Mouse (Mus musculus) frontal cortex, postnatal 36 days (tissue): Measurements from ENCODE around the gene Fbxw2.
A peak's percentile ranks its signal among the peaks of the same experiment; 100 is the strongest.
"Not testable (repeated sequence)": the region's sequence is repeated elsewhere in the genome, so short reads cannot be mapped to it uniquely, and the experiment has no call there.

Source experiments
- DNase-seq, 2 experiments: peaks; one replicate each; pipeline ENCODE4 v3.0.0; 2022; ENCODE audit warnings: low spot score in 2 of 2

Fbxw2 gene

DNA sequence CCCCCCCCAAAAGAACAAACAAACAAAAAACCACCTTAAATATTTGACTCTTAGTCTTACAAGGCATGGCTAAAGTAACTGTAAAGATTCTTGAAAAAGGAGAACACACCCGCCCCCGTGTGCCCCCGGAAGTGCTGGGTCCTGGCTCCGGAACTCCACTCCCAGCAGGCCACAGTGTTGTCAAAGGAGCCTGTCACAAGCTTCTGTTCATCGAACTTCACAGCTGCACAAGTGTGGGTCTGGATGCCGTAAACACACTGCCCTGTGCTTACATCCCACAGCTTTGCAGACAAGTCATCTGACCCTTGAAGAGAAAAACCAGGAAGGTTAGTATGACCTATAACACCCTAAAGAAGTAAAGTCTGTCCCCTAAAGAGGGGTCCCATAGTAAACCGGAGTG lies 13.4 kb downstream of the Fbxw2 start:
- no peak for DNase-seq

DNA sequence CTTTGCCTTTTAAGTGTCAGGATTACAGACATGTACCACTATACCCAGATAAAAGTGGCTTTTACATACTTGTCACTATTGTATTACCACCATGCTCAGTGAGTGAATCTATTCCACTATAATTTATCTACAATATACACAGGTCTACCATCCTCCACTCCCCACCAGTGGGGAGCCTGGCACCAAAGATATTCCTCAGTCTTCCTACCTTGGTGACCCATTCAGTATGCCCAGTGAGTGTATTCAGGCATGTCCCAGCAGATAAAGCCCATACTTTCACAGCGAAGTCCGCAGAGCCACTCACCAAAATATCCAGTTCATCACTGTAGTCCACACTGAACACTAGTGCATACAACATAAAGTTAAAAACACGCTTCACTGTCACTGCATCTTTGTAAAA lies 15.3 kb downstream of the Fbxw2 start:
- no peak for DNase-seq

DNA sequence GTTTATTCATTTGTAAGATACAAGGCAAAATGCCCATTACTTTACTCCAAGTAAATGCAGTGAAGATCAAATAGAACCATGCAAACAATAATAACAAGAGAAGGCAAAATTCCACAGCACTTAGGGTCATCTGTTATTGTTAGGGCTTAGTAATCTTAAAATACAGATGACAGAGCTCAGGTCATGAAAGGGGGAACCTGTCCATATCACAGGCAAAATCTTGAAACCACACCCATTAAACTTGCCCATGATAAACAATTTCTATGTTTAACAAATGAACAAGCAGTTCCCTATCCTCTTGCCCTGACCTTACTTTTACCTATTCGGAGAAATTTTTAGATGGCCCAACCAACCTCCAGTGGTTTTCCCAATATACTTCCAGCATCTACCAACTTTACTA lies 16.5 kb downstream of the Fbxw2 start:
- no peak for DNase-seq

DNA sequence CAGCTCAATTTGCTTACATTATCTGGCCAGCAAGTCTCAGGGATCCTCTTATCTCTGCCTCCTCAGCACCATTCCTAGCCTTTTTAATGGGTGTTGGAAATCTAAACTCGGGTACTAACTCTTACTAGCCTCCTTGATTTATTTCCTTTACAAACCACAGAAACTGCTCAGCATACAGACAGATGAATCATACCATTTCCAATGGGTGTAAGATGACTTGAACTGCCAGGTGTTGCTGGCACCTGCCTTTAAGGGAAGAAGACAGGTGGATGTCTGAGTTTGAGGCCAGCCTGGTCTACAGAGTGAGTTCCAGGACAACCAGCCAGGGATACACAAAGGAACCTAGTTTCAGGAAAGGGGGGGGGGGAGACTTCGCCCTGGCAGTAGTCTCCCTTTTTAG lies 18.1 kb downstream of the Fbxw2 start:
- DNase-seq: no peak

DNA sequence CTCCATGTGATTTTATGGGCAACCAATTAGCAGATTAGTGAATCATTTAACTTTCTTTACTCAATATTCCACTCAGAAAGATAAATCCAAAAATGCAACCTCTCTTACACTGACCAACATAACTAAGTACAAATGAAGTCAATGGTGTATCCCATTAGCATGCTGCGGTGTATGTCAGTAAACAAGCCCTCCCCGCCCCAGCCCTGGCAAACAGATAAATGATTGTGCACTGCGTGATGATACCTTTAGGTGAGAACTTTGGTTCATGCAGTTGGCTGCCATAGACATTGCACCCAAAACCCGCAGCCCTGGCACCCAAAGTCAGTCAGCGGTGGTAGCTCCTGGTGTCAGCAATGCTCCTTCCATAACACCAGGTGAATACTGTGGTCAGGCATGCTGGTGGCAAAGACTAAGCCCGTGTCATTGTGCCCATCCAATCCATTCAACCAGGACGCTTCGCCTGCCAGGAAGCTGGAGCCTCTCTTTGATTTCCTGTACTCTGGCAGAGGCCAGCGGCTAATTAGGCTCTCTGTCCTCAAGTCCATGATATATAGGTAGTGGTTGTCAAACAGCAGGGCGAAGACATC lies 20.7 kb downstream of the Fbxw2 start:
- DNase-seq: no peak

DNA sequence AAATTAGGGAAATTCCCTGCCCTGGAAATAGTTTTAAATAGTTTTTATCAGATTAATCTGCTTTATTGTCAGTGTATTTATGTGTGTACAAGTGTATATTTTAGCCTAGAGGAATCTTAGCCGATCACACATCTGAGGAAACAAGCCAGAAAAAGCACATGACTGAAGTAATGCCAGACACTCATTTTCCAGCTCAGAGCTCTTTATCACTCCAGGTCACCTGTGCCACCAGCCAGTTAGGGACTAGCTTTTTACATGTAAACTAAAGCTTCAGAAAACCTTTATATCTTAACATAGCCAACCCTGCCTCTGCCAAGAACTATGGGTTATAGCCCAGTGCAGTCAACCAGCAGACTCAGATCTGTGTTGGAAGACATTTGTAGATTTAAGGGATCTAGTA lies 21.3 kb downstream of the Fbxw2 start:
- no peak for DNase-seq

DNA sequence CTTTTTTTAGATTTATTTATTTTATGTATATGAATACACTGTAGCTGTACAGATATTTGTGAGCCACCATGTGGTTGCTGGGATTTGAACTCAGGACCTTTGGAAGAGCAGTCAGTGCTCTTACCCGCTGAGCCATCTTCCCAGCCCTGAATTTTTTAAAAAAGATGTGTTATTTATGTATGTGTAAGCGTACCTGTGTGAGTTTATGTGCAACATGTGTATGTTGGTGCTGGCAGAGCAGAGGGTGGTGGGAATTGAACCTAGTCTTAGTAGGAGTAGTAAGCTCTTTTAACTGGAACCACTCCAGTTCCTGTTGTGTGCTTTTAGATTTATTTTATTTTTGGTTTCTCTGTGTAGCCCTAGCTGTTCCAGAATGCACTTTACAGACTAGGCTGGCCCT lies 21.9 kb downstream of the Fbxw2 start:
- no peak for DNase-seq

DNA sequence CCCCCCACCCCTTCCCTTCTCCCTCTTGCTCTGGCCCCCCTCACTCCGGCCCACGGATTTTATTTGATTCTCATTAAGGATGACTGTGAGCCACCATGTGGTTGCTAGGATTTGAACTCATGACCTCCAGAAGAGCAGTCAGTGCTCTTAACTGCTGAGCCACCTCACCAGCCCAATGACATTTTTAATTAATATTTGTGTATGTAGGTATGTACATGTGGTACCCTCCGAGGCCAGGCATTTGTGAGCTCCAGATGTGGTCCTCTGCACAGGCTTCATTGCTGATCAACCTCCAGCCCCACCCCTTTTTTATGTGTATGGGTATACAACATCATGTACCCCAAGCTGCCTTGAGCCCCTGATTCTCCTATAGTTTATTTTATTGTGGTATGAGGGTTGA lies 22.4 kb downstream of the Fbxw2 start:
- no peak for DNase-seq

DNA sequence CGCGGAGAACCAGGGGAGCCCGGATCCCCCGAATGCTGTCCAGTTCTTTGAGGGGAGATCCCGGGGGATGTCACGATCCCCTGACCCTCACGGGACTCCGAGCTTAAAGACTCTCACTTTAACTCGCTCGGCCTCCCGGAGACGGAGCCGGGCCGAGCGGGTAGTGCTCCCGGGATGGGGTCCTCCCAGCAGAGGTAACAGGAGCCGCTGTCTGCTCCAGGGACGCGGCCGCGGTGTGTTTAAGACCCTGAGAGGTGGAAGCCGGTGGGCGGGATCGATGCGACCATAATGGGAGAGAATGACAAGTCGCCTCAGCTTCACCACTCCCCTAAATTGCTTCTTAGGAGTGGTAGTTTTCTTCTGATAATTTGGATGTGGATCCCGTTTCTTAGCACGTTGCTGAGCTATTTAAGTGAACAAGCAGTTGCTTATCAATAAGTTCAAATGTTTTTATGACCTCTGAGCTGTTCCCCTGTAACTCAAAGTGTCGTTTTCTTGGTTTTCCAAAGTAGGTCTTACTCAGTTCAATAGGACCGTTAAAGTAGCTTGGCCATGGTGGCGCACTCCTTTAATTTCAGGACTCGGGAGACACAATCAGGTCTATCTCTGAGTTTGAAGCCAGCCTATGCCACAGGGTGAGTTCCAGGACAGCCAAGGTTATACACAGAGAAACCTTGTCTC lies 23.4 kb downstream of the Fbxw2 start:
- DNase-seq: peak; percentile 26 to 29

DNA sequence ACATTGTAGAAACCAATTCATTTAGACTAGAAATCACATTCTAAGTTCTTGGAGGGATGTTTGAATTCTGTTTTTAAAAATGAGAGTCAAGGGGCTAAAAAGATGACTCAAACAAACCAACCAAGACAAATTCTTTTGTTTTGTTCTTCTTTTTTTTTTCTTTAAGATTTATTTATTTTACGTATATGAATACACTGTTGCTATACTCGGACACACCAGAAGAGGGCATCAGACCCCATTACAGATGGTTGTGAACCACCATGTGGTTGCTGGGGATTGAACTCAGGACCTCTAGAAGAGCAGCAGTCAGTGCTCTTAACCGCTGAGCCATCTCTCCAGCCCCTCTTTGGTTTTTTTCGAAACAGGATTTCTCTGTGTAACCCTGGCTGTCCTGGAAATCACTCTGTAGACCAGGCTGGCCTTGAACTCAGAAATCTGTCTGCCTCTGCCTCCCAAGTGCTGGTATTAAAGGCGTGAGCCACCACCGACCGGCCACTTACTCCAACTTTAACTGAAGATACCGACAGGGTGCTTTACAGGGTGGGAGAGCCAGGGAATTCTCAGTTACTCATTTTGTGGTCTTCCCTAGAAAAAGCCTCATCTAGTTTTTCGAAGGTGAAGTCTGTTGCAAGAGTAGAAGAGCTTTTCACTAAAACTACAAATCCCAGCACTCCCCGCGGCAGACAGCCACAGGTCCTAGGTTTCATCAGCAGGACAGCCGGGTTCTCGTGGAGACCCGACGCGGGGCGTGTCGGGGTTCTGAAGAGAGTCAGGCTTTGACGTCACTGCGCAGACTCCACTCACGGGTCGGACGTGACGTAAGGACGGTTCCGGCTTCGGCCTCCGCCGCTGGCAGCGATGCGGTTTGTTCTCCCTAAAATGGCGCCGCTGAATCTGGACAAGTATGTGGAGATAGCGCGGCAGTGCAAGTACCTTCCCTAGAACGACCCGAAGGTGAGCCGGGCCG lies 24.3 kb downstream of the Fbxw2 start:
- DNase-seq: peak; percentile 96 to 99

DNA sequence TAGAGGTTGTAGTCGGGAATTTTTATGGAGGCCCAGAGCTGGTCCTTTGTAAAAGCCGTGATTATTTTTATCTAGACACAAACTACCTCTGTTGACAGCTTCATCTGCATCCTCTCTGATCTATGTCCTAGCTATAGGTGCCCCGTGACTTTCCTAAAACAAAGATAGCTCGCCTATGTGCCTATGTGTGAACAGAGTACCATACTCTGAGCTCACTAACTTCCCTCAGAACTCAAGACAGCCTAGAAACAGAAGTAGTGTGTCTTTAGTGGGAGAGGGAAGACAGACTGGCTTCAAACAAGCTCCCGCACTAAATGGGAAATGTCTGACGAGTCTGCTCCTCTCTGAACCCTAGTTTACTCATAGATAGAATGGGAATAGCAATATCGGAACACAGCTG lies 25.7 kb downstream of the Fbxw2 start:
- no peak for DNase-seq

DNA sequence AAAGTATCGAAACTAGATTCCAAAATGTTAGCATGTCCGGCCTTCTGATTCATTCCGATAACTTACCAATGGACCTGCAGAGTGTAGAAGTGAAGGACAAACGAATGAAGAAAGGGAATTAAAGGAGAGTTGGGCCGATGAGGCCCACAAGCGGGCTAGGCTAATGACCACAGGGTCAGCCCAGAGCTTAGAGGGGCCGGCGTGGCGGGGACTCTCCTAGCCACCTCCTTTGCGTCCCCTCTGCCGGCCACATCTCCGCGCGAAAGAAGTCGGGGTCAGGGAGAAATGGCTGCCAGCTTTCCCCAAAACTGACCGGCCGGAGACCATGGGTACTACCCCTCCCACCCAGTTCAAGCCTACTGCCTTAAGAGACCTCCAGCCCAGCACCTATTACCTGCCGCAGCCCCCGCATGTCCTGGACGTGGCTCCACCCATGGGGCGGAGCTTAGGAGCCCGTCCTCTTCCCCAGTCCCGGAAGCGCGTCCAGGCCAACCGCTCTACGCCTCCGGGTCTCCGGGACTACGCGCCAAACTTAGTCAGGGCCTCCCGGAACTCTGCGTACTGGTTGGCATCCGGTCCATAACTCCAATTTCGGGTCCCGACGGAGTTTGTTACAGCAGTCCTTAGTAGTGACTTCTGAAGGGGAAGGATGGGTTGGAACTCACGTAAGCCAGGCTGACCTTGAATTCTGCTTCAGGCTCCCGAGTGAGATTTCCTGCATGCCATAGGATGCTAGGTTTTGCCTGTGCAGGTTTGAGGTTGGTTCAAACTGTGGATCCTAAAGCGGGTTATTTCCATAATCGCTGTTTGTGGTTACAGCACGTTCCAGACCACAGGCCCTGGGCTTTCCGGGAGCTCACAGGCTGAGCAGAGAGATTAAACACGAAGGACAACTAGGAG lies 26.5 kb downstream of the Fbxw2 start, which contains the start of gene Rabepk:
Gene Rabepk (minus strand): TSS at position 556 of the 900 bp plus-strand sequence.
- peak; percentile 64 to 72 for DNase-seq

DNA sequence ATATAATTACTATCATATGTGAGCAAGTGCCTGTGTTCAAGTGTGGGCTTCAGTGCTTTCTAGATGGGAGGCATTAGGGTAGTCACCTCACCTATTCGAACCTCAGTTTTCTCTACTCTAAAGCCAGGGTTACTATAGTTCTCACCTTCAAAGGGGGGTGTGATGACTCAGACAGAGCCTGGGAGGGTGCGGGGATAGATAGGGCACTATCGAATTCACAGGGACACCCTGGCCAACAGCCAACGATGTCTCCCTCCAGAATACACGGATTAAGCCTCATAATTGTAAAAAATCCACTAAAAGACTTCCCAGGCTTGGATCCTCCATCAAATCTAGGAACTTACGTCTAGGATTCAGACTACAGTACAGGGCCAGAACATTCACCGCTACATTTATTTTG lies 30.7 kb downstream of the Fbxw2 start:
- DNase-seq: no peak

DNA sequence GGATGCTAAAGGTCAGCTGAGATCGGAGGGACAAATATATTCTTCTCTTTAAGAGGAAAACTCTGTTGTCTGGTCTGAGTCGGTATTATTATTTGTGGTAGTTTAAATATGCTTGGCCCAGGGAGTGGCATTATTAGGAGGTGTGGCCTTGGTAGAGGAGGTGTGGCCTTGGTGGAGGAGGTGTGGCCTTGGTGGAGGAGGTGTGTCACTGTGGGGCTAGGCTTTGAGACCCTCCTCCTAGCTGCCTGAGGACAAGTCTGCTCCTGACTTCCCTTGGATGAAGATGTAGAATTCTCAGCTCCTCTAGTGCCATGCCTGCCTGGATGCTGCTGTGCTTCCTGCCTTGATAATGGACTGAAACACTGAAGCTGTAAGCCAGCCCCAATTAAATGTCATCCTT lies 31.6 kb downstream of the Fbxw2 start:
- no peak for DNase-seq

DNA sequence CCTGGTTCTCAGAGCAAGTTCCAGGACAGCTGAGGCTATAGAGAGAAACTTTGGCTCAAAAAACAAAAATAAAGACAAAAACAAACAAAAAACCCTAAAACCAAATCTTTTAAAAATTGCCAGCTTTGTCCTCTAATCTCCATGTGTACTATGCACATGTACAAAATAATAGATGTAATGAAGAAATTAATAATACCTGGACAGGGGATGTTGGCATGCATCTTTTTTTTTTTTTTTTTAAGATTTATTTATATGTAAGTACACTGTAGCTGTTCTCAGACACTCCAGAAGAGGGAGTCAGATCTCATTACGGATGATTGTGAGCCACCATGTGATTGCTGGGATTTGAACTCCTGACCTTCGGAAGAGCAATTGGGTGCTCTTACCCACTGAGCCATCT lies 33.6 kb downstream of the Fbxw2 start:
- not testable (repeated sequence) for DNase-seq

DNA sequence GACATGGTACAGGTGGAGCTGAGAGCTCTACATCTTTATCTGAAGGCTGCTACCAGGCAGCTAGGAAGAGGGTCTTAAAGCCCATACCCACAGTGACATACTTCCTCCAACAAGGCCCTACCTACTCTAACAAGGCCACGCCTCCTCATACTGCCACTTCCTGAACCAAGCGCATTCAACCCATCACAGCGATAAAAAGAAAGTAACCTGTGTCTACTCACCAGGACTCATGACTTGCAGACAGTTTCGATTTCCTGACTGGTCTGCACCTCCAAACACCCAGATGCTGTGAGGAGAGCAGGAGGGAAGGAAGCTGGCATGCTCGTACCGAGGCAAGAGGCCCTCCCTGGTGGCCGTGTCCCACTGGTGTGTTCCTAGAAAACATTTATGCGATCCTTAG lies 35.8 kb downstream of the Fbxw2 start:
- DNase-seq: no peak

DNA sequence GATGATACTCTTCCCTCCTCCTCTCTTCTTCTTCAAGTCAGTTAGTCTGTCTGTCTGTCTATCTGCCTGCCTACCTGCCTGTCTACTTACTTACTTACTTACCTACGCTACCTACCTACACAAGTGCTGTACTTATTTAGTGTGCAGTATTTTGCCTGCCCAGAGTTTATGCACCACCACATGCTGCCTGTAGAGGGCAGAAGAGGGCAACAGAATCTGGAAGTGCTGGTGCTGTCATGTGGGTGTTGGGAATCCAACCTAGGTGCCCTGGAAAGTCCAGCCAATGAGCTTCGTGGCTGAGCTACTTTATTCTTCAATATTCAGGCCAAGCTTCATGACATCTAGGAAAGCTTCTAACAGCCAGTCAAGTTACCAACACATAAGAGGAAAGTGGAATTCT lies 42.0 kb downstream of the Fbxw2 start:
- DNase-seq: peak in 1 of 2 experiments; percentile 33

DNA sequence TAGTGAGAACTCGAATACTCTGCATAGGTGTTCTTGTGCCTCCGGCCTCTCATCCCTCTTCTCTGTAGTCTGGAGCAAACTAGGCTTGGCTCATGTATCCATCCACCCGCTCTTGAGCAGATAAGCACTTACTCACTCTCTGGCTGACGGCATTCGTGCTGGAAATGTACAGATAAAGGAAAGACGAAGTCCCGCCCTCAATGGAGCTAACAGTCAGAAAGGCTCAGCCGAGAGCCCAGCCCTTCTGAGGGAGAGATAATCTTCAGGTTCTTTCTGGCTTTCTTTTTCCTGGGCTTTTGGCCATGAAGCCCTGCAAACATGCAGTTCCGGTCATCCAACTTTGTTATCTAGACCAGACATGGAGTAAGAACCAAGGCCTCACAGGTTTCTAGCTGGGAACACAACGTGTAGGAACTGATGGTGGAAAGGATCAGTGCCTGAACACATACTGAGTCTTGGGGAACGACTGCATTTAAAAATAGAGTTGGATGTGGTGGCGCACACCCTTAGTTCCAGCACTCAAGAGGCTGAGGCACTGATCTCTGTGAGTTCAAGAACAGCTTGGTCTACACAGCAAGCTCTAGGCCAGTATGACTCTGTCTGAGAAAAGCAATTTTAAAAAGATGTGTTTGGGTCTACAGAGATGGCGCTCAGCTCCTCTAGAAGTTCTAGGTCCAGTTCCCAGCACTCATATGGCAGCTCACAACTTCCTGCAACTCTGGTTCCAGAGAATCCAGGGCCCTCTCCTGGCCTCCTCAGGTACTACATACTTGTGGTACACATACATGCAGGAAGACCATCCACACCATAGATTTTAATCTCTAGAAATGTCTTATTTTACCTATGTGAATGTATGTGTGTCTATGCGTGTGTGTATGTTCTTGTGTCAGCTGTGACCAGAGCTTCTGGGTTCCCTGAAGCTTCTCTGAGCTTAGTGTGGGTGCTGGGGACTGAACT lies 42.8 kb downstream of the Fbxw2 start:
- DNase-seq: no peak

DNA sequence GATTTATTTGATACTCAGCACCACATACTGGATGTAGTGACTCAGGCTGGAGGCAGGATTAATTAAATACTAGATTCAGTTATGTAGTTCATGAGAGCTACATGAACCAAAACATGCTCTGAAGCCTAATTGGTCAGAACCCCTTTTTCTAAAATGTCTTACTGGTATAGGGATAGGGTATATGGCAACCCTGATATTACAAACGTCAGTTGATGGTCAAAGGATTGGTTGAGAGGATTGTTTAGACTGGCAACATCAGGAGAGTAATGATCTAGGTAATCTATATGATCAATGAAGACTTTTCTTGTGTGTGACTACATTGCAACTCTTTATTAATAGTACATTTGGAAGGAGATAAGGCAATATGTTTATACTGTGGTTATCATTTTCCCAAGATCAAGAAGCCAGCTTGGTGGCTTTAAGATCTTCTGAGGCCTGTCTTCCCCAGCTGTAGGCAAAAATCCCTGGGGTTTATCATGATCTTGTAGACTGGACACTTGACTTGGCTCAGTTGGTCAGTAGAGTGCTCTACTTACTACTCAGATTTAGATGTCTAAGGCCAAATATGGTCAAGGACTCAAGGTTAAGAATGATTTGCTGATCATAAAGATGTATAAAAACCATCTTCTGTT lies 48.8 kb downstream of the Fbxw2 start:
- DNase-seq: no peak

DNA sequence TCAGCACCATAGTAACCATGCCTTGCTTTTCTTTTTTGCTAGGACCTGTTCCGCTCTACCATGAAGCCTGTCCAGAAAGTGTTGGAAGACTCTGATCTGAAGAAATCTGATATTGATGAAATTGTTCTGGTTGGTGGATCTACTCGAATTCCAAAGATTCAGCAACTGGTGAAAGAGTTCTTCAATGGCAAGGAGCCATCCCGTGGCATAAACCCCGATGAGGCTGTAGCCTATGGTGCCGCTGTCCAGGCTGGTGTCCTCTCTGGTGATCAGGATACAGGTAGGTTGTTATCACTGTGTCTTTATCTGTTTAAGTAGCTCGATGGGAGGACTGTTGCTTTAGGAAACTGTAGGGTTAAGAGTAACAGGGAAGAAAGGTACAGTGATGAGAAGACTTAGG lies 51.6 kb downstream of the Fbxw2 start:
- no peak for DNase-seq
